Mouse (Mus musculus): ENCODE data around the gene Mogat1. TPM values are rescaled to one million over a fixed set of nuclear protein-coding genes. Genes with fewer than 3 reads are reported as not detected.

The Mogat1 gene
- polyA plus RNA-seq (2014; fragmentation: Illumina TruSeq; extraction: RNeasy Lipid Tissue Mini Kit (QIAGEN cat#74804); ENCODE audit: insufficient read depth, low read depth, low replicate concordance), result 1.4 TPM

DNA sequence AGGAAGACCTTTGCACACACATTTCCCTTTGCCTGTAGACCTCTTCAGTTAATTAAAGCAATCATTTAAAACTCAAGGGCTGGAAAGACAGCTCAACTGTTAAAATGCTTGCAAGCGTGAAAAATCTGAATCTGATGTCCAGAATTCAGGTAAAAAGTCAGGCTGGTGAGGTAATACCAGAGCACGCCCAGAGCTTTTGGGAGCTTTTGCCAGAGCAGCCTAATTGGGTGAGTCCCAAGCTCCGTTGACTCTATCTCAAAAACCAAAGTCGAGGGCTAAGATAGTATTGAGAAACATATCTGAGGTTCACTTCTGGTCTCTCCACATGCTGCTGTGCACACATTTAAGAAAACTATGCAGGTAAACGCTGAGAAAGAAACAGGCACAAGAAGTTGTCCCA is at the start of gene Mogat1:
Gene Mogat1 (plus strand): TSS at position 130 of the 400 bp plus-strand sequence.

DNA sequence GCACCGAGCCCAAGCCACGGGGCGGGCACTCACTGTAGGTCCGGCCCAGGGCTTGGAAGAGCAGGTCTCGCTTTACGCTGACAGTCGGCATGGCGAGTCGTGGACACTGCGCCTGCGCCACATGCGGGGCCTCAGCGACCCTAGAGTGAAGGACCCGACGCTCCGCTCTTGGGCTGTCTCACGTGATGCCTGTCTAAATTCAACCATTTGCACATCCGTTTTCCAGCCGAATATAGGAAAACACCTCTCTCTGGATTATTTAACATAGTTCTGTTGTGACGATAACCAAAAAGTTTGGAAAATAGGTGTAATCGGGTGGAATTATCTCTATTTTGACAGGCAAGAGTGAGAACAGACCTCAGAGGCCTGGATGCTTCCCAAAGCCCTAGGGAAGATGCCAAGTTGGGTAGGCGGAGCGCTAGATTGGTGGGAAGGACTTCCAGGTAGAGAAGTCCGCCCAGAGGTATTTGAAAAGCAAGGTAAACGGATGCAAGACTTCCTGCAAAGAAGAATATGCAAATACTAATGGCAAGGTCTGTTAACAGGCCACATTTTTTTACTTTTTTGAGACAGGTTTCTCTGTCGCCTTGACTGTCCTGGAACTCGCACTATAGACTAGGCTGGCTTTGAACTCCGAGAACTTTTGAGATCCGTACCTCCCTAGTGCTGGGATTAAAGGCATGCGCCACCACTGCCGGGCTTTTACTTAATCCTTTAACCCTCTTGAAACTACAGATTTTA is 21.9 kb upstream of the Mogat1 start, which contains the start of gene Farsb:
Gene Farsb (minus strand): TSS at position 146 of the 741 bp plus-strand sequence.

GRCm38 (mm10) chr1:78511621-78512160 is 900 bp downstream of the Mogat1 start, which contains the start of gene BC035947:
BC035947 (minus strand) TSS chr1:78512158.

Other genes starting within 250 kb of the Mogat1 start
- gene Sgpp2, start 200.6 kb upstream of the Mogat1 start, polyA plus RNA-seq (2014; fragmentation: Illumina TruSeq; extraction: RNeasy Lipid Tissue Mini Kit (QIAGEN cat#74804); ENCODE audit: insufficient read depth, low read depth, low replicate concordance), result 10.6 TPM
- gene Farsb, start 22.1 kb upstream of the Mogat1 start, polyA plus RNA-seq (2014; fragmentation: Illumina TruSeq; extraction: RNeasy Lipid Tissue Mini Kit (QIAGEN cat#74804); ENCODE audit: insufficient read depth, low read depth, low replicate concordance), result 24.1 TPM
- gene BC035947, start 1.2 kb downstream of the Mogat1 start, polyA plus RNA-seq (2014; fragmentation: Illumina TruSeq; extraction: RNeasy Lipid Tissue Mini Kit (QIAGEN cat#74804); ENCODE audit: insufficient read depth, low read depth, low replicate concordance), result 0.10 TPM
- 11.5 TPM for gene Acsl3, start 146.8 kb downstream of the Mogat1 start, polyA plus RNA-seq (2014; fragmentation: Illumina TruSeq; extraction: RNeasy Lipid Tissue Mini Kit (QIAGEN cat#74804); ENCODE audit: insufficient read depth, low read depth, low replicate concordance)
- 0.89 TPM for gene Utp14b, start 147.0 kb downstream of the Mogat1 start, polyA plus RNA-seq (2014; fragmentation: Illumina TruSeq; extraction: RNeasy Lipid Tissue Mini Kit (QIAGEN cat#74804); ENCODE audit: insufficient read depth, low read depth, low replicate concordance)